Mouse (Mus musculus): ENCODE measurements at regions not wholly inside any gene's neighbourhood (a gene's known extent, or its start where the extent isn't known, plus 50 kb on each side); places are given as distances from the start of the nearest gene placed in this dataset.
A peak's percentile ranks its signal among the peaks of the same experiment; 100 is the strongest.

- peak; percentile 5 for DNase-seq
Measured at GRCm38 (mm10) chr16:27586307-27586706, 197.6 kb downstream of the Ccdc50 start.

DNA sequence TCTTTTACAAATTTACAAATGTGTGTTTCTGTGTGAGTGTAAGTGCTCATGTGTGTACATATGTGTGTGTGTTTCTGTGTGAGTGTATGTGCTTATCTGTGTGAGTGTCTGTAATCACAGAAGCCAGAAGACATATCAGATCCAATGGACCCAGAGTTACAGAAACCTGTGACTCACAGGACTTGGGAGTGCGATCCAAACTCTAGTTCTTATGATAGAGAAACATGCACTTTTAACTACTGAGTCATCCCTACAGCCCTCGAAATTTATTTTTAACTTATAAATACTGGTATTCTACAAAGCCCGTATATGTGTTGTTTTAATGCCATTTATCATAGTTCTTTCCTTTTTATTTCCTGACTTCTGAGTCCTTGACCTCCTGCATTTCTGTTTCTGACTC, 220.7 kb downstream of the Ccdc50 start:
- no peak for DNase-seq

GRCm38 (mm10) chr16:27641306-27641705, 252.6 kb downstream of the Ccdc50 start:
- no peak for DNase-seq

- no peak for DNase-seq
Measured at GRCm38 (mm10) chr16:27678275-27678674, 289.6 kb downstream of the Ccdc50 start.

DNA sequence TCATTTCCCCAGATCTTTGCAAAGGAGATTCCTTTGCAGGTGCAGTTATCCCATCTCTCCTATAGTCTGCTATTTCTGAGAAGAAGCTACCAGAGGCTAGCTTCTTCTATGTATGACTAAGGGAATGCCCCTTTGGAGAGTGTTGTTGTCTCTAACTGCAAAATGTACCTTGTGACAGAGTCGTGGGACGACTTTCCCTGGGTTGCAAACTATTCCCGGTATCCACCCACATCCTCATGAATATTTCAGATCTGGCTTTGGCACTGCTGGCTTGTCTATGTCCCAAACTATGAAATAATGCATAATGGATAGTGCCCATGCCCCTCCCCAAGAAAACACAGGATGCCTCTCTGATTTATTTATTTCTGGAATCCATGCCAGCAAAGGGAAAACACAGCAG, 294.3 kb downstream of the Ccdc50 start:
- DNase-seq, result peak; percentile 3

DNA sequence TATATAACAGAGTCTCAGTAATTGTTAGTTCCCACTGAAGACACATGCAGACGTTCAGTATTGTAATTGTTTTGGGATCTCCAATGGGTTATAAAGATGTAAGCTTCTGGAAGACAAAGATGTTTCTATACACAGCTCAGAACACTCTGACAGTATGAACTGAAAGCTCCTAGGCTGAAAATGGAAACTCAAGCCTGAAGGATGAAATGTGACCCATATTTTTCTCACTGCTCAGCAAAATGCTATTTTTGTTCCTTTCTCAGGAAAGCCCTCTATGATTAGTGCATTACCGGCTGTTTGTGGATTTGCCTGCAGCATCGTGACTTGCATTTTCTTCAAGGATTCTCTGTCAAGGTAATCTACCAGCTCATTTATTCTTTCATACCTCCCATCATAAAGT, 295.2 kb downstream of the Ccdc50 start:
- DNase-seq, result peak; percentile 2

DNA sequence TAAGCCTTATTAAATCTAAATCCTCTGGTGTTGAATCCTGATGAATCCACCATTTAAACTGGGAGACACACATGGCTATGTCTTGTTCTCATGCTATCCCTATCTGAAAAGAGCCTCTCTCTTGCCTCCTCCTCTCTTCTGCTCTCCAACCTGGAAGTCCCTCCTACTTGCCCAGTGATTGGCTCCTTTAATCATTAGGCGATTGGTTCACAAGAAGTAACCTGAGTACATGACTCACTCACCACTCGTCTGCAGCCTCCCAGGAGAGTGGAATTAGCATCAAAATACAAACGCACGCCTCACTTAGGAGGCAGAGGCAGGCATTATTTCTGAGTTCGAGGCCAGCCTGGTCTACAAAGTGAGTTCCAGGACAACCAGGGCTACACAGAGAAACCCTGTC, 321.3 kb downstream of the Ccdc50 start:
- DNase-seq, result no peak

DNA sequence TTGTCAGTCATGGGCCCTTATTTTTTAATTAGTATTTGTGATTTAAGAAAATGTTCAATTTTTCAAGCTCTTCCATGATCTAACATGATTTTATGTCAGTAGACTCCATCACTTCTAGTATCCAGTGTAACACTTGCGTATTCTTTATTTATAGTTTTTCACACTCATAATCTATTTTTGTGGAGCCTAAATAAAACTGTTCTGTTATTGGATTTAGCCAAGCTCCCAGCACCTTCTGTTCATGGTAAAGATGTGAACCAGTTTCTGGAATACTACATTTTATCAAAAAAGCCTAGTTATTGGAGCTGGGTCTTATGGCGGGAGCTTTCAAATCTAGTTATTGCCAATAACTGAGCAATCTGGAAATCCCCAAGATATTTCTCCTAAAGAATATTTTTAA, 334.8 kb downstream of the Ccdc50 start:
- DNase-seq, result no peak

Measured in retina, postnatal 1 day (tissue).